Mouse (Mus musculus) hindbrain, embryonic 10.5 days (tissue): Measurements from ENCODE around the gene Fam90a1b. TPM values are rescaled to one million over a fixed set of nuclear protein-coding genes. Genes with fewer than 3 reads are reported as not detected.
"Not testable (repeated sequence)": the region's sequence is repeated elsewhere in the genome, so short reads cannot be mapped to it uniquely, and the experiment has no call there.

Source experiments
- DNase-seq: peaks from one replicate; pipeline ENCODE4 v3.0.0-alpha.2; 2017; ENCODE audit warnings: low spot score
- H3K27ac ChIP-seq: fragments of 300-500 bp; sonication (generic); 2 replicates; pipeline ENCODE4 v1.5.1; 2016; ENCODE audit warnings: mild to moderate bottlenecking, moderate library complexity
- H3K27me3 ChIP-seq: fragments of 300-500 bp; sonication (generic); 2 replicates; pipeline ENCODE4 v1.6.1; 2016; ENCODE audit warnings: mild to moderate bottlenecking; ENCODE audit not compliant: poor library complexity, insufficient read depth, severe bottlenecking
- H3K36me3 ChIP-seq: fragments of 300-500 bp; sonication (generic); 2 replicates; pipeline ENCODE4 v1.6.1; 2016; ENCODE audit warnings: mild to moderate bottlenecking, moderate library complexity
- H3K4me1 ChIP-seq: fragments of 300-500 bp; sonication (generic); replicated peaks from 2 replicates; pipeline ENCODE4 v1.6.1; 2016; ENCODE audit warnings: mild to moderate bottlenecking
- H3K4me3 ChIP-seq: fragments of 300-500 bp; sonication (generic); 2 replicates; pipeline ENCODE4 v1.5.1; 2016; ENCODE audit warnings: mild to moderate bottlenecking, moderate library complexity
- H3K9me3 ChIP-seq: fragments of 300-500 bp; sonication (generic); 2 replicates; pipeline ENCODE4 v1.6.1; 2016; ENCODE audit warnings: mild to moderate bottlenecking, moderate library complexity
- WGBS: fragments of 180-500 bp; shearing (Covaris S2); methylation state at CpG from one replicate; pipeline ENCODE4 v1.1.7; 2016; 5-methylcytosine and 5-hydroxymethylcytosine counted together
- polyA plus RNA-seq: library from polyadenylated mRNA; unstranded; fragments of >200 nt; fragmentation: Nextera tagmentation; extraction: Ambion mirVana; gene quantifications from 2 replicates; pipeline ENCODE4 v1.2.1, GENCODE M21; 2016

Gene Fam90a1b
- polyA plus RNA-seq, result 0.09 TPM in 1 of 2 replicates, not detected in the other

DNA sequence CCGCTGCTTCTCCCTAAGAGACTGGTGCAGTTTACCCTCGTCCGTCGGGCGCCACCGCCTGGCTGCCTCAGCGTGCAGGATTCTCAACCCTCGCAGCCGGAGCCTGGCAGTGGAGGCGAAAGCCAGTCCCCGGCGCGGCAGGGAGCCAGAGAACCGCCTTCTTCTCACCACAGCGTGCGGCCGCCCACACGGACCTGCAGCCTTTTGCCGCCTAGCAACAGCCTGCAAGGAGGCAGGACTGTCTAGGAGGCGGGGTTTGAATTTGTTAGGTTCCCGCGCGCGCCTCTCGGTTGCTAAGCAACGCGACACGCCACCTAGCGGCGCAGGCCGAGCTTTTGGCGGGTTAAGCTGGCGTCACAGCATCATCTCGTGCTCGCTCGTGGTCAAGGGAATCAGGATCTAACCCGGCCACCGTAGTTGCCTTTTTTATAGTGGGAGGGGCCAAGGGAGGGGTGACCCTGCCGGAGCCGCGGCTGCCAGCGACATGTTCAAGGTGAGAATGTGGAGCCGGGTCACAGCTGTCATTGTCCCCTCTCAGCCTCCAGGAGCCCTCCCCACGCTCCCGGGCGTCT, at the start of gene Fam90a1b, which contains the start of gene Apoo:
Gene Fam90a1b (minus strand): TSS at position 108 of the 572 bp plus-strand sequence.
Gene Apoo (plus strand): TSS at position 448 of the 572 bp plus-strand sequence.
- peaks cover 6% of the 10 kb centered on the region; the same call in 1 of the 2 replicates for H3K4me1 ChIP-seq
- H3K4me3 ChIP-seq, result peak within 1 kb of the TSS; percentile 63
- no peaks in the 10 kb centered on the region for H3K36me3 ChIP-seq
- 0 out of 2 replicates have a peak, but pooled peaks cover 2% of the 10 kb centered on the region for H3K9me3 ChIP-seq
- peak within 1 kb of the TSS; percentile 83 for H3K27ac ChIP-seq
- 13% methylated on average over 46 of the region's 46 CpGs for WGBS
- H3K27me3 ChIP-seq, result peaks cover 88% of the 10 kb centered on the region
- DNase-seq, result peak; percentile 96

GRCm38 (mm10) chrX:94408975-94409374, 42.4 kb upstream of the Fam90a1b start:
- Histone ChIP-seq H3K4me3 (no peak overlapping the region), H3K36me3 (no peaks in the 10 kb centered on the region), H3K4me1 (no peaks in the 10 kb centered on the region), H3K27me3 (peaks cover 50% of the 10 kb centered on the region), H3K27ac (no peak overlapping the region), H3K9me3 (no peaks in the 10 kb centered on the region)
- WGBS, result 47% methylated on average over 3 of the region's 3 CpGs
- no peak for DNase-seq

DNA sequence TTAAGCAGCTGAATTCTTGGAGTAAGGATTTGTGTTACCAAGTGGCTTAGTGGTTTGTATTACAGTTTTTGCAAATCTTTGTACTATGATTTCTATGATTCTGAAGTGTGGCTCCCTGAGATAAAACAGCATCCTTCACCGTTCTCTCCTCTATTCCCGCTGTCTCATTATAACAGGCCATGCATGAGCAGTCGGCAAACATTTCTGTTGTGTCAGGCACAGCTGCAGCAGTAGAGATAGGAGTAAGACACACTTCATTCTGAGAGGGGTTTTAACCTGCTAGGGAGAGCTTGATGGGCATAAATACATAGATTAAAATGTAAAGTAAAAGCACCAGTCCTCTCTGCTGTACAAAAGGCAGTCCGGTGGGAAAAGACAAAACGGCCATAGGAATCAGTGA, 12.2 kb upstream of the Fam90a1b start:
- H3K4me1 ChIP-seq, result no peaks in the 10 kb centered on the region
- 74% methylated on average over 5 of the region's 5 CpGs for WGBS
- H3K27ac ChIP-seq, result no peak overlapping the region
- no peak overlapping the region for H3K4me3 ChIP-seq
- no peaks in the 10 kb centered on the region for H3K9me3 ChIP-seq
- DNase-seq, result no peak
- H3K27me3 ChIP-seq, result peaks cover 81% of the 10 kb centered on the region
- H3K36me3 ChIP-seq, result peaks cover 14% of the 10 kb centered on the region

GRCm38 (mm10) chrX:94367248-94367647, 671 bp upstream of the Fam90a1b start:
- Histone ChIP-seq H3K4me3 (peak overlapping the region; percentile 63), H3K4me1 (peaks cover 6% of the 10 kb centered on the region; the same call in 1 of the 2 replicates), H3K27ac (peak overlapping the region; percentile 83), H3K36me3 (no peaks in the 10 kb centered on the region), H3K9me3 (0 out of 2 replicates have a peak, but pooled peaks cover 2% of the 10 kb centered on the region), H3K27me3 (peaks cover 88% of the 10 kb centered on the region)
- 27% methylated on average over 16 of the region's 17 CpGs for WGBS
- no peak for DNase-seq

GRCm38 (mm10) chrX:94366029-94366428, 548 bp downstream of the Fam90a1b start:
- peaks cover 86% of the 10 kb centered on the region for H3K27me3 ChIP-seq
- H3K4me3 ChIP-seq, result peak overlapping the region; percentile 63
- peak; percentile 22 for DNase-seq

GRCm38 (mm10) chrX:94365381-94365925, 1.1 kb downstream of the Fam90a1b start:
- peaks cover 6% of the 10 kb centered on the region; the same call in 1 of the 2 replicates for H3K4me1 ChIP-seq
- no peaks in the 10 kb centered on the region for H3K36me3 ChIP-seq
- H3K27ac ChIP-seq, result no peak overlapping the region
- DNase-seq, result peak; percentile 8
- WGBS, result 26% methylated on average over 14 of the region's 14 CpGs
- 0 out of 2 replicates have a peak, but pooled peaks cover 2% of the 10 kb centered on the region for H3K9me3 ChIP-seq
- peak overlapping the region; percentile 63 for H3K4me3 ChIP-seq
- peaks cover 90% of the 10 kb centered on the region for H3K27me3 ChIP-seq

More at GRCm38 (mm10) chrX:94366029-94366428, 548 bp downstream of the Fam90a1b start:
- Histone ChIP-seq H3K9me3 (0 out of 2 replicates have a peak, but pooled peaks cover 2% of the 10 kb centered on the region), H3K4me1 (peaks cover 6% of the 10 kb centered on the region; the same call in 1 of the 2 replicates), H3K27ac (no peak overlapping the region), H3K36me3 (no peaks in the 10 kb centered on the region)
- WGBS, result 18% methylated on average over 16 of the region's 16 CpGs

DNA sequence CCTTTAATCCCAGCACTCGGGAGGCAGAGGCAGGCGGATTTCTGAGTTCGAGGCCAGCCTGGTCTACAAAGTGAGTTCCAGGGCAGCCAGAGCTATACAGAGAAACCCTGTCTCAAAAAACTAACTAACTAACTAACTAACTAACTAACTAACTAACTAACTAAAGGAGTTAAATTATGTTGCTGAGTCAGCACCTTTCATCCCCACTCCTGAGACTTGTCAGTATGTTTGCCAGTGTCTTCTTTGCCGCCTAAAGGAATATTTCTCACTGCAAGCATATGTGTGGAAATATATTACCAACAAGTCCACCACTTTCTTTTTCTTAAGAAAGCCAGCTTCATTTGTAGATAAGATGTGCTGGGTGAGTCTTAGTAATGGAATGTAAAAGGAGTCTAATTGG, 22.9 kb downstream of the Fam90a1b start:
- H3K4me1 ChIP-seq, DNase-seq, H3K4me3 ChIP-seq, H3K36me3 ChIP-seq, H3K9me3 ChIP-seq, H3K27ac ChIP-seq: not testable (repeated sequence)
- 95% methylated on average over 4 of the region's 4 CpGs for WGBS
- peaks cover 84% of the 10 kb centered on the region for H3K27me3 ChIP-seq

- 79% methylated on average over 11 of the region's 11 CpGs for WGBS
- Histone ChIP-seq H3K36me3 (no peaks in the 10 kb centered on the region), H3K27me3 (peaks cover 83% of the 10 kb centered on the region), H3K27ac (no peak overlapping the region), H3K4me1 (no peaks in the 10 kb centered on the region), H3K9me3 (no peaks in the 10 kb centered on the region), H3K4me3 (no peak overlapping the region)
- no peak for DNase-seq
Measured at GRCm38 (mm10) chrX:94321036-94321902, 45.3 kb downstream of the Fam90a1b start.

Other genes starting within 250 kb of the Fam90a1b start
- gene Zfx, start 243.1 kb downstream of the Fam90a1b start, polyA plus RNA-seq, result 20.7 and 24.8 TPM in 2 replicates
- gene Eif2s3x, start 153.9 kb downstream of the Fam90a1b start, polyA plus RNA-seq, result 95.3 and 101 TPM in 2 replicates
- 6.8 and 9.3 TPM in 2 replicates for gene Klhl15, start 132.2 kb downstream of the Fam90a1b start, polyA plus RNA-seq
- gene Apoo, start 340 bp upstream of the Fam90a1b start, polyA plus RNA-seq, result 106 and 115 TPM in 2 replicates
- gene Maged1, start 175.4 kb upstream of the Fam90a1b start, polyA plus RNA-seq, result 588 and 751 TPM in 2 replicates